Mouse (Mus musculus): ENCODE measurements around the gene Olfr311. TPM values are rescaled to one million over a fixed set of nuclear protein-coding genes. Genes with fewer than 3 reads are reported as not detected.
"Not testable (repeated sequence)": the region's sequence is repeated elsewhere in the genome, so short reads cannot be mapped to it uniquely, and the experiment has no call there.

Gene Olfr311
- total RNA-seq (2021) = not detected

- intact Hi-C loops (cut with DNase I); DNase-seq (ENCODE audit: low spot score in 2 of 2): not testable (repeated sequence)
Measured at GRCm38 (mm10) chr11:58838951-58839350, at the start of gene Olfr311. Gene Olfr311, plus strand, starts transcription at chr11:58839251.

DNA sequence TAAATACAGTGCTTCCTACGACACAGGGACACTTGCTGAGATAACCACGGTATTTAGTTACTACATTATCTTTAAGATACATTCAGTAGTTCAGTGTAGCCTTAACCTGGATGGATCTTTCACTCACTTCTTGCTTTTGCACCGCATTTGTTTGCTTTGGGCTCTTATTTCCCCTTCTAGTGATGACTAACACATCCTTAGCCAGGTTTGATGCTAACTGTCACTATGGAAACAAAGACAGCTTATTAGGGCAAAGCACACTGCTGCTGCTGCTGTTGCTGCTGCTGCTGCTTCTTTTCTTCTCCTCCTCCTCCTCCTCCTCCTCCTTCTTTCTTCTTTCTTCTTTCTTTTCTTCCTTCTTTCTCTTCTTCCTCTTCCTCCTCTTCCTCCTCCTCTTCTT is 49.5 kb upstream of the Olfr311 start:
- intact Hi-C loops (cut with DNase I) = no loop called here
- no peak for DNase-seq (ENCODE audit: low spot score in 2 of 2)

DNA sequence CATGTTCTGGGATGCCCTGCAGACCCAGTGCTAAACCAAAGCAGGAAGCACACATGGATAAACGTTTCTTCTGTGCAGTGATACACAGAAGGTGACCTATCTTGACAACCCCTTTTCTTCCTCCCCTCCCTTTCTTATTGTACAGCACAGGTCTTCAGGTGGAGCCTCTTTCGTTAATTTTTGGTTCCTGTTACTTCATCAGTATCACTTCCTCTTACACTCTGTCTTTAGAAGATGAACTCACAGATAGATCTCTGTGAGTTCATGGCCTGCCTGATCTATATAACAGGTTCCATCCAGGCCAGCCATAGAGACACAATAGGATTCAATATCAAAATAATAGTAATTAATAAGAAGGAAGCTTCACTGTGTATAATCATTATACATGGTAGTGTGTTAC is 49.0 kb upstream of the Olfr311 start:
- DNase-seq (ENCODE audit: low spot score in 2 of 2) = no peak
- intact Hi-C loops (cut with DNase I) = no loop called here

GRCm38 (mm10) chr11:58790646-58791045 is 48.4 kb upstream of the Olfr311 start:
- intact Hi-C loops (cut with DNase I) = no loop called here
- DNase-seq (ENCODE audit: low spot score in 2 of 2) = no peak

- no peak for DNase-seq (ENCODE audit: low spot score in 2 of 2)
- intact Hi-C loops (cut with DNase I) = no loop called here
Measured at GRCm38 (mm10) chr11:58795856-58796255, 43.2 kb upstream of the Olfr311 start.

GRCm38 (mm10) chr11:58796850-58797249 is 42.2 kb upstream of the Olfr311 start:
- intact Hi-C loops (cut with DNase I) = no loop called here

GRCm38 (mm10) chr11:58799747-58800146 is 39.3 kb upstream of the Olfr311 start:
- intact Hi-C loops (cut with DNase I) = no loop called here
- peak; percentile 22 to 30 for DNase-seq (ENCODE audit: low spot score in 2 of 2)

More at GRCm38 (mm10) chr11:58796850-58797249, 42.2 kb upstream of the Olfr311 start:
- peak; percentile 71 to 77 for DNase-seq (ENCODE audit: low spot score in 2 of 2)

GRCm38 (mm10) chr11:58801558-58802228 is 37.4 kb upstream of the Olfr311 start, which contains the start of gene Fam183b:
Gene Fam183b, minus strand, starts transcription at chr11:58801960.
- peak in 1 of 2 experiments; percentile 23 for DNase-seq (ENCODE audit: low spot score in 2 of 2)
- intact Hi-C loops (cut with DNase I) = no loop called here

DNA sequence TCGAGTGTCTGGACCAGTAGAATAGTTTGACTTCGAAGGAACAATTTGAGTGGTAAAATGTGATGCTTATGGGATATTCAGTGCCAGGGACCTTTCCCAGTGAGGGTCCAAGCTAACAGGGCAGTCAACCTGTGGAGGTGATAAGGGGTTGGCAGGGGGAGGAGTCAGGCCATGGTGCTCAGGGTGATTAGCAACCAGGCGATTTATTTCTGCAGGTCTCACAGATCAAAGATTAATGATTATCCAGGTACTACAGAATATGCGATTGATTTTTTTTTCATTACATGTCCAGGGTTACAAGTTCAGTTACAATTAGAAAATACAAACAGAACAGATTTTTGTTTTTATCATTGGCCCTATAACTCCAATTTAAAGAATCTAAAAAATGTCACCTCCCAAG is 35.2 kb upstream of the Olfr311 start:
- intact Hi-C loops (cut with DNase I) = no loop called here

GRCm38 (mm10) chr11:58804393-58804792 is 34.7 kb upstream of the Olfr311 start:
- no peak for DNase-seq (ENCODE audit: low spot score in 2 of 2)
- intact Hi-C loops (cut with DNase I) = no loop called here

More for the DNA sequence above, 35.2 kb upstream of the Olfr311 start:
- no peak for DNase-seq (ENCODE audit: low spot score in 2 of 2)

GRCm38 (mm10) chr11:58812001-58812400 is 27.1 kb upstream of the Olfr311 start:
- intact Hi-C loops (cut with DNase I) = no loop called here
- DNase-seq (ENCODE audit: low spot score in 2 of 2) = no peak

DNA sequence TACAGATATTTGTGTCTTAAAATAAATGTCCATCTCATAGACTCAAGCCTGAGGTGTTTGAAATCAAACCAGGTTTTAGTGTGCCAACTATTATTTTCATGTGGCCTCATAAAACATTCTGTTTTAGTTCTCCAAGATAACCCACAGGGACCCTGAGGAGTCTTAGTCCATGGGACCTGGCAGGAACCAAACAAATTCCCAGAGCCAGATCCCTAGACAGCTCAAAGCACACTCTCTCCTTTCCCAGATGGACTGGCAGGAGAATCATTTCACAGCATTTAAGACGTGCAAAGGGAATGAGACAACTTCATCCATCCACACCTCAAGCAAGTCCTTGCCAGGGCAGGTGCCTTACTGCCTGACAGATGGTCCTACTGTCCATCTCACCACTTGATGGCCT is 24.4 kb upstream of the Olfr311 start, which contains the start of gene Olfr313:
TSS of gene Olfr313 (plus strand) at position 301 of the 400 bp plus-strand sequence.
- intact Hi-C loops (cut with DNase I); DNase-seq (ENCODE audit: low spot score in 2 of 2): not testable (repeated sequence)

DNA sequence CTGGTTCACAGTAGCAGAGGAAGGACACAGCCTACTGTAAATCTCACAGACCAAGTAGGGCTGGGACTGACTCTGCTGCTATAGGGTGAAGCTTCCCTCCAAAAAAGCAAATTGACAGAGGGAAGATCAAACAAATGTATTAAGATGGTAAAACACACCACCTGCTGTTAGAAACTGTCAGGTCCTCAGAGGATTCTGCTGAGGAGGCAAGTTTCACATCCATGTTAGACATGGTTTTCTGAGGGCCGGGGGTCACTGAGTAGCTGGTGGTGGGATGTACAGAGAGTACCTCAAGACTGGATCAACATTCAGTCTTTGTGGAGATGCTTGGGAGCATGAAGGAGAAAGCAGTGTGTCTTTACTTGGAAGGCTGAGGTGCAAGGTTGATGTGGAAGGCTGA is 23.4 kb upstream of the Olfr311 start:
- intact Hi-C loops (cut with DNase I) = no loop called here
- no peak for DNase-seq (ENCODE audit: low spot score in 2 of 2)

GRCm38 (mm10) chr11:58828937-58829336 is 10.1 kb upstream of the Olfr311 start, which contains the start of gene Olfr312:
Gene Olfr312, plus strand, starts transcription at chr11:58829237.
- DNase-seq (ENCODE audit: low spot score in 2 of 2); intact Hi-C loops (cut with DNase I): not testable (repeated sequence)

GRCm38 (mm10) chr11:58829764-58830163 is 9.3 kb upstream of the Olfr311 start:
- intact Hi-C loops (cut with DNase I) = no loop called here
- DNase-seq (ENCODE audit: low spot score in 2 of 2) = no peak

- DNase-seq (ENCODE audit: low spot score in 2 of 2); intact Hi-C loops (cut with DNase I): not testable (repeated sequence)
Measured at GRCm38 (mm10) chr11:58832541-58832940, 6.5 kb upstream of the Olfr311 start.

DNA sequence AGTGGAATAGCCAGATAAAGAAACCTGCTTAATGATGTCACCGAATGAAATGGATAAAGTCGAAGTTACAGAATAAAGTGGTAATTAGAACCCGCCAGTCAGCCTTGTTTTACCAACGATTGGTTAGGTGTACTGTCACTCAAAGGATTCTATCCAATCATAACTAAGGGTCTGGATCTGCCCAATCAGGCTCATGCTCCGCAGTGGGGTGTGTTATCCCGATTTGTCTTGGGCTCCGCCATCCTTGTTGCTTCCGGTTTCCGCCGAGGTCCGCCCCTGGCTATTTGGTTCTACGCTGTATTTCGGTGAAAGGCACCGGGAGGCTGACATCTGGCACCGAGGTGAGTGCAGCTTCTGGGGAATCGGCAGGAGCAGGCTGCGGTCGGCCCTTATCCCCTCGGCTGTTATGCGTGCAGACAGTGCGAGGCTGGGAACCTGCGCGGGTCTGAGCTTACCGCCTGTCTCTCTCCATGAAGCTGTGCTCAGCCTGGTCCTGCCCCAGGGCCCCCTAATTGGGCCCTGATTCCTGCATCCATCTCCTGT is 7.9 kb downstream of the Olfr311 start, which contains the start of gene Gm12258:
TSS of gene Gm12258 (plus strand) at position 240 of the 543 bp plus-strand sequence.
- DNase-seq (ENCODE audit: low spot score in 2 of 2) = peak; percentile 84 to 88
- intact Hi-C loops (cut with DNase I) = no loop called here

DNA sequence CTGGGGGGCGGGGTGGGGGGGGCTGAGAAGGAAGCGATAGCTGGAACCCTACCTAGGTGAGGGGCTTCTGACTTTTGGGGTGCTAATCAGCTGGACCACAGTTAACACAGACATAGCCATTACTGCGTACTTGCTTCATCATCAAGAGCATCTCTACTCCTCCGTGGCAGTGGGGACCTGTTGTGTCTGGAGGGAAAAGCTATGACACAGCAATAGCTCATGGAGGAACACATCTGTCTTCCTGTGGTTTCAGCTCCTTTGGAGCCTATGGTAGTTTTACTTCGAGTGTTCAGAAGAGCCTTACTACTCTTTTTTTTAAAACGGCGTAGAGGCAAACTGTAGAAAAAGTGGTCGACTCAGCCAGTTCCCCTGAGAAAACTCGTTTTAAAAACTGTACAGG is 8.6 kb downstream of the Olfr311 start:
- intact Hi-C loops (cut with DNase I) = no loop called here
- DNase-seq (ENCODE audit: low spot score in 2 of 2) = no peak

GRCm38 (mm10) chr11:58849731-58850130 is 10.7 kb downstream of the Olfr311 start:
- no peak for DNase-seq (ENCODE audit: low spot score in 2 of 2)
- intact Hi-C loops (cut with DNase I) = no loop called here

DNA sequence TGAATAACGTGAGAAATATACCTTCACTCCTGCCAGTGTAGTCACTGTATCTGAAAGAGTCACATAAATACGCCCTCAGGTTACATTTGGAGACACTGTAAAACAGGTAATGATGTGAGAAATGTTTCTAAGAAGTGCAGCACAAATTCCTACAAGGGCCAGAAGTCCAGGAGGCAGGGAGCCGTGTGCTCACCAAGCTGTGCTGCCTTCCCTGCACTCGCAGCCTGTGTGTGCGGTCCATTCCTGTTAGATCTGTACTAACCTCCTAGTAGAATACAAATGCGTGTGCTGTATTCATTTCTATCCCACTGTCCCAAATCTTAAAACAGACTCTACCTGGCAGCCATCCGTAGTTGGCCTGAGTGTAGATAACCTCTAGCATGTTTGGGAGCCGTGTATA is 21.7 kb downstream of the Olfr311 start:
- intact Hi-C loops (cut with DNase I) = no loop called here

More for the DNA sequence above, 21.7 kb downstream of the Olfr311 start:
- DNase-seq (ENCODE audit: low spot score in 2 of 2) = no peak
